Mouse (Mus musculus) thymus, adult 2 months (tissue): ENCODE results near the gene Fzd5.

Source experiments
- CTCF ChIP-seq: fragments of 200-500 bp; IDR thresholded peaks from 2 replicates; pipeline ENCODE4 v1.5.1; 2012; ENCODE audit warnings: mild to moderate bottlenecking, control low read depth, low read length, moderate library complexity, borderline replicate concordance; ENCODE audit not compliant: control insufficient read depth, poor library complexity, insufficient read depth; ENCODE audit errors: extremely low read depth
- POLR2A ChIP-seq: fragments of 200-500 bp; IDR thresholded peaks from 2 replicates; pipeline ENCODE4 v1.6.1; 2012; ENCODE audit warnings: mild to moderate bottlenecking, low read length, control low read depth, moderate library complexity; ENCODE audit not compliant: control insufficient read depth, poor library complexity, insufficient read depth; ENCODE audit errors: extremely low read depth

DNA sequence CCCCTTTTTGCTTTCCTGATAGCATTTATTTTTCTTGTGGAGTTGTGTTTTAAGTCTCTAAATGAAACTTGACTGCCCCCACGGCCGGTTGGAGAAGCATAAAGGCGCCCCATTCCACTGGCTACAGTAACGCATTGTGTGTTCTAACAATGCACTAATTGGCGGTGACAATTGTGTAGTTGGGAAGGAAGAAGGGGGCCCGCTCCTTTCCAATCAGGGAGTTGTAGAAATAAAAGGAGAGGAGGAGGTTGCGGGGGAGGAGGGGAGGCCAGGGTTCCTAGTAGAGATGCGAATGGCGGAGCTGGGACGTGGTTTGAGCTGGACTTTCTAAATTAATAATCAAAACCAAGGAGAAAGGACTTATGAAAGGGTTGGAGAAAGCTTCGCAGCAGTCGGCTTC is 42.3 kb upstream of the Fzd5 start:
- TF ChIP-seq CTCF, result no peak
- TF ChIP-seq POLR2A, result no peak
